Comparison of ENCODE assay signal across 18 mouse cellular contexts in the genomic region with DNA sequence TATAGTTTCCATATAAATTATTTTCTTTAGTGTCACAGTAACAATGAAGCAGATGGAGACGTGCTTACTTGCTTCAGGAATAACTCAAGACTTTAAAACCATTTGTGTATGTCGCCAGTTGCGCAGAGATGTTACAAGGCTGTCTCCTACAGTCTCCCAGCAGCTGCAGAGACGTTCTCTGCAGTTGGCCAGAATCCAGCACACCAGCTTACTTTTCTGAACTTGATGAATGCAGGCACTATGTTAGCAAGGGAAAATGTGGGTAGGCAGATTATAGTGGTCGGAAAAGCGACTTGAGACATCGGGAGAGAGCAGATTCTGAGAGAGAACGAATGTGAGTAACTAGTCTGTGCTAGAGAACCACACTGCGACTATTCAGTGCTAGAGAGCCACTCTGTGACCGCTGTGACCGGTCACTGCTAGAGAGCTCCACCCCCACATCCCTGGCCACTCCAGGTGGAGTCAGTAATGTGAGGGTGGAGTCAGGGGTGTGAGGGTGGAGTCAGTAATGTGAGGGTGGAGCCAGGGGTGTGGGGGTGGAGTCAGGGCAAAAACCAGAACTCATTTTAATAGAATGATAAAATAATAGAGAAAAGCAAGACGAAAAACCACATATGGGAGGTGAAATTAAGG. TPM values are rescaled to one million over a fixed set of nuclear protein-coding genes. Genes with fewer than 3 reads are reported as not detected.
DNase-seq lines count a peak whose midpoint lies in the region; ATAC-seq and TF ChIP-seq lines count a peak whose summit lies in the region.
"Had no signal": no experiment of that assay in that cellular context is flagged by ENCODE, and none has a peak within 500 bp of the region (broad histone marks: within the 10 kb centered on the region; RNA-seq: fewer than 3 reads in every experiment).

No protein-coding gene starts in this region.

- H3K4me1 ChIP-seq in heart, embryonic 10.5 days = peaks cover 20% of the 10 kb centered on the region
- peaks cover 27% of the 10 kb centered on the region for H3K4me1 ChIP-seq in embryonic facial prominence, embryonic 15.5 days
- H3K4me1 ChIP-seq in liver, postnatal 0 days (ENCODE audit: insufficient read depth) = peaks cover 8% of the 10 kb centered on the region; the same call in 1 of the 2 replicates

- TF ChIP-seq EP300 in liver, postnatal 0 days (IDR thresholded peaks at IDR 0.05; ENCODE audit: low read depth) = no peak

- TF ChIP-seq CTCF in liver, postnatal 0 days (IDR thresholded peaks at IDR 0.05; ENCODE audit: low read depth) = no peak

- no peak overlapping the region for H3K4me3 ChIP-seq in heart, embryonic 10.5 days
- no peak overlapping the region for H3K4me3 ChIP-seq in embryonic facial prominence, embryonic 15.5 days (replicated peaks)
- no peak overlapping the region for H3K4me3 ChIP-seq in liver, postnatal 0 days (ENCODE audit: low read depth, low read length)
- H3K4me3 ChIP-seq: erythroblast, embryonic 14.5 days; neural tube, embryonic 13.5 days had no signal

- no peaks in the 10 kb centered on the region for H3K27me3 ChIP-seq in heart, embryonic 10.5 days (ENCODE audit: insufficient read depth, poor library complexity, severe bottlenecking)
- H3K27me3 ChIP-seq in embryonic facial prominence, embryonic 15.5 days = no peaks in the 10 kb centered on the region
- no peaks in the 10 kb centered on the region for H3K27me3 ChIP-seq in liver, postnatal 0 days (ENCODE audit: insufficient read depth, low read length)
- H3K27me3 ChIP-seq: neural tube, embryonic 13.5 days had no signal

- H3K4me2 ChIP-seq in embryonic facial prominence, embryonic 15.5 days (replicated peaks) = no peak overlapping the region
- no peak overlapping the region for H3K4me2 ChIP-seq in liver, postnatal 0 days (ENCODE audit: low read depth, low read length)

- H3K9ac ChIP-seq in embryonic facial prominence, embryonic 15.5 days = no peak overlapping the region
- no peak overlapping the region for H3K9ac ChIP-seq in liver, postnatal 0 days (replicated peaks)

- no peak for ATAC-seq in embryonic facial prominence, embryonic 15.5 days (ENCODE audit: insufficient number of reproducible peaks, low FRiP score, low TSS enrichment, low read depth)
- peak; percentile 82 for ATAC-seq in liver, postnatal 0 days
- ATAC-seq: activated CD4-positive, CD25-positive, alpha-beta regulatory T cell, adult 4 months; inflammation-experienced regulatory T-cells, adult 6 months; midbrain, embryonic 16.5 days had no signal

- WGBS in heart, embryonic 10.5 days = 58% methylated on average over 12 of the region's 12 CpGs
- 54% methylated on average over 12 of the region's 12 CpGs for WGBS in embryonic facial prominence, embryonic 15.5 days
- 70% methylated on average over 12 of the region's 12 CpGs for WGBS in liver, postnatal 0 days (ENCODE audit: insufficient replicate concordance)

- no peak overlapping the region for H3K27ac ChIP-seq in heart, embryonic 10.5 days
- 0 out of 2 replicates have a peak overlapping the region, but pooled peaks have one; percentile 17 for H3K27ac ChIP-seq in embryonic facial prominence, embryonic 15.5 days (replicated peaks)
- no peak overlapping the region for H3K27ac ChIP-seq in liver, postnatal 0 days (ENCODE audit: low read depth)
- H3K27ac ChIP-seq: kidney, postnatal 0 days; macrophage had no signal

- no peaks in the 10 kb centered on the region for H3K36me3 ChIP-seq in heart, embryonic 10.5 days
- H3K36me3 ChIP-seq in embryonic facial prominence, embryonic 15.5 days = no peaks in the 10 kb centered on the region
- no peaks in the 10 kb centered on the region for H3K36me3 ChIP-seq in liver, postnatal 0 days (replicated peaks; ENCODE audit: insufficient read depth, low read length)
- H3K36me3 ChIP-seq: neural tube, embryonic 13.5 days had no signal

- DNase-seq in heart, adult 11 months = peak; percentile 29
- DNase-seq in heart, embryonic 10.5 days (ENCODE audit: low spot score) = no peak
- DNase-seq in lung, postnatal 10 days = peak; percentile 23
- DNase-seq in lung, postnatal 4 days = no peak
- no peak for DNase-seq in liver, postnatal 0 days
- DNase-seq in adrenal gland, postnatal 36 days = no peak
- DNase-seq in thymus, adult 18-20 months = no peak
- DNase-seq: cerebellum, adult 2 months; heart, adult 18-20 months; heart, postnatal 36 days had no signal

- no peaks in the 10 kb centered on the region for H3K9me3 ChIP-seq in heart, embryonic 10.5 days
- H3K9me3 ChIP-seq in embryonic facial prominence, embryonic 15.5 days (replicated peaks) = no peaks in the 10 kb centered on the region
- no peaks in the 10 kb centered on the region for H3K9me3 ChIP-seq in liver, postnatal 0 days (ENCODE audit: low read length)
- H3K9me3 ChIP-seq: neural tube, embryonic 13.5 days had no signal

RNA-seq across cellular contexts. Expression of a gene that starts 26.5 kb away (rescaled TPM):
- 77.2 and 93.0 TPM in 2 replicates for polyA plus RNA-seq in heart, embryonic 10.5 days (2016; fragmentation: Nextera tagmentation; extraction: Ambion mirVana)
- polyA plus RNA-seq in embryonic facial prominence, embryonic 15.5 days (2015; fragmentation: Nextera tagmentation; extraction: Ambion mirVana) = 80.6 and 84.0 TPM in 2 replicates
- polyA plus RNA-seq in liver, postnatal 0 days (2015; fragmentation: Nextera tagmentation; extraction: Ambion mirVana) = 32.5 and 35.6 TPM in 2 replicates
- 10 to 100 TPM; 69.9 to 90.3 TPM for total RNA-seq in adrenal gland, postnatal 36 days (2021)

Comparison
In these comparisons a context has a peak if more than half of its experiments do, and no peak if none do; other contexts are left out.
1. DNase-seq: peak in heart, adult 11 months (single experiment) and lung, postnatal 10 days (single experiment); none in heart, embryonic 10.5 days (single experiment), lung, postnatal 4 days (0 of 2), liver, postnatal 0 days (single experiment), adrenal gland, postnatal 36 days (0 of 2) and thymus, adult 18-20 months (0 of 2).